ENCODE assay signal across 7 mouse cellular contexts in the genomic region with DNA sequence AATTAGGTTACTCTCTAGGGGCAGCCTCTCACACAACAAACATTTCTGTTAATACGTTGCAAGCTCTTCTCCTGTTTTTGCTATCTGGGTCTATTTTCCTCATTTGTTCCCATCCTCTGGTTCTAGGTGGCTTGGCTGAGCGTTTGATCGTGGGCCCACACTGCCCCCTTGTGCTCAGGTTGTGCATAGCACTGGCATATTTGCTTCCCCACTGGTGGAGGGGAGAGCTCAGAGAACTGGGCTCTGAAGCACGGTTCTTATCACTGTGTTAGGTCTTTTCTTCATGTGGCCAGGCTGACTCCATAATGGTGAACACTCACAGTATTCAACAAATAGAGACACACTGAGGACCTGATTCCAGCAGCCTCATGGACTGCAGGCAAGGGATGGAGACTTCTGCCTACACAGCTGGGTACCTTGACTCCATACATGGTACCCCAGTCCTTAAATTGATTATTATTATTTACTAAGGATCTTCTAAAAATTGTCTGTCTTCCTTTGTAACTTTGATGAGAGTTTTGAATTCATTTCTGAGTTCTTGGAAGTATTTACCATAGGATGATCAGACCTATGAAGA. TPM values are rescaled to one million over a fixed set of nuclear protein-coding genes. Genes with fewer than 3 reads are reported as not detected.
A peak's percentile ranks its signal among the peaks of the same experiment; 100 is the strongest.
DNase-seq lines count a peak whose midpoint lies in the region; ATAC-seq and TF ChIP-seq lines count a peak whose summit lies in the region.

No protein-coding gene starts in this region.

- H3K27me3 ChIP-seq in intestine, embryonic 15.5 days (replicated peaks) = no peaks in the 10 kb centered on the region
- H3K27me3 ChIP-seq in midbrain, embryonic 15.5 days (replicated peaks) = no peaks in the 10 kb centered on the region
- no peaks in the 10 kb centered on the region for H3K27me3 ChIP-seq in spleen, adult 2 months (ENCODE audit: control insufficient read depth, insufficient read depth, low read length)

- no peak overlapping the region for H3K4me2 ChIP-seq in intestine, embryonic 15.5 days (replicated peaks)
- H3K4me2 ChIP-seq in midbrain, embryonic 15.5 days = no peak overlapping the region

- H3K4me1 ChIP-seq in intestine, embryonic 15.5 days (replicated peaks) = no peaks in the 10 kb centered on the region
- H3K4me1 ChIP-seq in midbrain, embryonic 15.5 days = no peaks in the 10 kb centered on the region
- H3K4me1 ChIP-seq in spleen, adult 2 months (ENCODE audit: control insufficient read depth, insufficient read depth, insufficient read length) = no peaks in the 10 kb centered on the region

- H3K27ac ChIP-seq in intestine, embryonic 15.5 days = no peak overlapping the region
- no peak overlapping the region for H3K27ac ChIP-seq in midbrain, embryonic 15.5 days
- no peak overlapping the region for H3K27ac ChIP-seq in spleen, adult 2 months (ENCODE audit: insufficient read depth, low read length)

- TF ChIP-seq POLR2A in spleen, adult 2 months (IDR thresholded peaks at IDR 0.05; ENCODE audit: low read depth, low read length) = no peak

- ATAC-seq in common myeloid progenitor, adult 5-6 weeks (replicated peaks; ENCODE audit: low read depth, poor library complexity, severe bottlenecking) = peak; percentile 99
- peak; percentile 83 for ATAC-seq in intestine, embryonic 15.5 days
- ATAC-seq in midbrain, embryonic 15.5 days (replicated peaks) = peak; percentile 75

- H3K4me3 ChIP-seq in intestine, embryonic 15.5 days (replicated peaks) = no peak overlapping the region
- no peak overlapping the region for H3K4me3 ChIP-seq in midbrain, embryonic 15.5 days
- H3K4me3 ChIP-seq in spleen, adult 2 months (ENCODE audit: extremely low read depth, insufficient read depth, insufficient read length) = no peak overlapping the region

- intact Hi-C loops in gastrocnemius, postnatal 14 days (cut with DNase I; ENCODE audit: low total_unique reads) = loop anchor here (10.0 kb wide), 1 partner anchor 222 kb away; no protein-coding TSS in a partner anchor
- intact Hi-C loops in left cerebral cortex, postnatal 25 days (cut with DNase I) = loop anchor here (1.0 to 10.0 kb wide), 4 partner anchors 49 to 314 kb away; a partner anchor contains a TSS

- no peaks in the 10 kb centered on the region for H3K36me3 ChIP-seq in intestine, embryonic 15.5 days
- H3K36me3 ChIP-seq in midbrain, embryonic 15.5 days (replicated peaks) = no peaks in the 10 kb centered on the region
- H3K36me3 ChIP-seq in spleen, adult 2 months (ENCODE audit: control insufficient read depth, insufficient read depth, low read length) = no peaks in the 10 kb centered on the region

- peak; percentile 84 to 95 for DNase-seq in adrenal gland, adult (ENCODE audit: inconsistent age in 2 of 2, low spot score in 1 of 2)
- DNase-seq in gastrocnemius, postnatal 14 days = peak; percentile 78
- peak; percentile 85 to 89 for DNase-seq in left cerebral cortex, postnatal 25 days (ENCODE audit: low spot score in 2 of 2)
- DNase-seq in spleen, adult 2 months (ENCODE audit: low read depth in 1 of 2, low spot score in 2 of 2) = peak; percentile 3 to 43

- no peaks in the 10 kb centered on the region for H3K9me3 ChIP-seq in intestine, embryonic 15.5 days
- H3K9me3 ChIP-seq in midbrain, embryonic 15.5 days = no peaks in the 10 kb centered on the region

- WGBS in intestine, embryonic 15.5 days = 2% methylated on average over 4 of the region's 4 CpGs
- 7% methylated on average over 4 of the region's 4 CpGs for WGBS in midbrain, embryonic 15.5 days
- WGBS in spleen, adult 2 months = 5% methylated on average over 4 of the region's 4 CpGs

- H3K9ac ChIP-seq in intestine, embryonic 15.5 days = no peak overlapping the region
- no peak overlapping the region for H3K9ac ChIP-seq in midbrain, embryonic 15.5 days

- peak; percentile 90; the same call in 1 of the 2 replicates for TF ChIP-seq CTCF in spleen, adult 2 months (IDR thresholded peaks at IDR 0.05; ENCODE audit: extremely low read depth, insufficient read depth, insufficient read length, insufficient replicate concordance)

RNA-seq across cellular contexts. Expression of a gene that starts 49.6 kb away (rescaled TPM):
- not detected in 2 replicates for total RNA-seq in common myeloid progenitor, adult 5-6 weeks (2017)
- total RNA-seq in gastrocnemius, postnatal 14 days (2021) = 1 to 10 TPM; 3.9 to 7.3 TPM
- 4.2 and 4.4 TPM in 2 replicates for polyA plus RNA-seq in intestine, embryonic 15.5 days (2015; fragmentation: Nextera tagmentation; extraction: Ambion mirVana)
- total RNA-seq in left cerebral cortex, postnatal 25 days (2021) = 10 to 100 TPM; 29.3 to 34.9 TPM
- polyA plus RNA-seq in midbrain, embryonic 15.5 days (2015; fragmentation: Nextera tagmentation; extraction: Ambion mirVana) = 14.5 and 15.0 TPM in 2 replicates
- 0.19 and 0.38 TPM in 2 replicates for polyA plus RNA-seq in spleen, adult 2 months (2012; rRNA removed)

Comparison
In these comparisons a context has a peak if more than half of its experiments do, and no peak if none do; other contexts are left out.
1. DNase-seq: peak in every context shown above with its lines; median percentile 90 in adrenal gland, adult; 87 in left cerebral cortex, postnatal 25 days; 78 in gastrocnemius, postnatal 14 days; 23 in spleen, adult 2 months.